In genomic region chr17:55944866-55945682, GRCm38 (mm10) we compare ENCODE assay signal across 8 mouse cellular contexts. TPM values are rescaled to one million over a fixed set of nuclear protein-coding genes. Genes with fewer than 3 reads are reported as not detected.
A peak's percentile ranks its signal among the peaks of the same experiment; 100 is the strongest.
DNase-seq lines count a peak whose midpoint lies in the region; ATAC-seq and TF ChIP-seq lines count a peak whose summit lies in the region.
"Not testable (repeated sequence)": the region's sequence is repeated elsewhere in the genome, so short reads cannot be mapped to it uniquely, and the experiment has no call there.

No protein-coding gene starts in this region.

- peak overlapping the region; percentile 85 for H3K27ac ChIP-seq in embryonic facial prominence, embryonic 14.5 days (replicated peaks; ENCODE audit: low read depth, low read length)
- peak overlapping the region; percentile 72 for H3K27ac ChIP-seq in limb, embryonic 14.5 days (replicated peaks; ENCODE audit: low read depth, low read length)
- H3K27ac ChIP-seq in midbrain, embryonic 16.5 days (ENCODE audit: low read length), result peak overlapping the region; percentile 86

- not testable (repeated sequence) for H3K36me3 ChIP-seq in embryonic facial prominence, embryonic 14.5 days (ENCODE audit: control insufficient read depth, insufficient read depth, low read length); limb, embryonic 14.5 days (ENCODE audit: control insufficient read depth, insufficient read depth, low read length); midbrain, embryonic 16.5 days (ENCODE audit: control insufficient read depth, insufficient read depth, low read length)

- TF ChIP-seq POLR2A in limb, embryonic 14.5 days (IDR thresholded peaks at IDR 0.05; ENCODE audit: borderline replicate concordance, extremely low read depth, insufficient read depth, insufficient read length), result not testable (repeated sequence)

- H3K4me3 ChIP-seq in embryonic facial prominence, embryonic 14.5 days (ENCODE audit: low read depth, low read length), result peak overlapping the region; percentile 48
- peak overlapping the region; percentile 44 for H3K4me3 ChIP-seq in limb, embryonic 14.5 days (replicated peaks; ENCODE audit: low read length)
- H3K4me3 ChIP-seq in midbrain, embryonic 16.5 days (ENCODE audit: low read depth, low read length), result peak overlapping the region; percentile 48

- peak; percentile 98 for ATAC-seq in embryonic facial prominence, embryonic 14.5 days (ENCODE audit: low read depth)
- peak; percentile 96 for ATAC-seq in limb, embryonic 14.5 days (ENCODE audit: low FRiP score, low read depth)
- peak; percentile 99 for ATAC-seq in midbrain, embryonic 16.5 days

- H3K4me1 ChIP-seq in embryonic facial prominence, embryonic 14.5 days (ENCODE audit: control insufficient read depth, insufficient read depth, low read length); limb, embryonic 14.5 days (ENCODE audit: control insufficient read depth, insufficient read depth, low read length); midbrain, embryonic 16.5 days (ENCODE audit: control insufficient read depth, insufficient read depth, low read length): not testable (repeated sequence)

- H3K4me2 ChIP-seq in embryonic facial prominence, embryonic 14.5 days (ENCODE audit: low read depth, low read length), result peak overlapping the region; percentile 78
- peak overlapping the region; percentile 86 for H3K4me2 ChIP-seq in limb, embryonic 14.5 days (replicated peaks; ENCODE audit: low read depth, low read length, severe bottlenecking)
- peak overlapping the region; percentile 82 for H3K4me2 ChIP-seq in midbrain, embryonic 16.5 days (ENCODE audit: low read length)

- under 1% methylated on average over 32 of the region's 56 CpGs for WGBS in embryonic facial prominence, embryonic 14.5 days
- under 1% methylated on average over 47 of the region's 56 CpGs for WGBS in limb, embryonic 14.5 days
- under 1% methylated on average over 50 of the region's 56 CpGs for WGBS in midbrain, embryonic 16.5 days

- H3K9ac ChIP-seq in embryonic facial prominence, embryonic 14.5 days (ENCODE audit: low read depth, low read length), result peak overlapping the region; percentile 70
- H3K9ac ChIP-seq in limb, embryonic 14.5 days (ENCODE audit: low read depth, low read length, severe bottlenecking), result peak overlapping the region; percentile 57
- H3K9ac ChIP-seq in midbrain, embryonic 16.5 days (ENCODE audit: low read depth, low read length), result peak overlapping the region; percentile 63

- DNase-seq in 3134 (ENCODE audit: extremely low read depth, insufficient read length, low spot score), result peak; percentile 91
- peak; percentile 90 for DNase-seq in adrenal gland, postnatal 25 days
- peak; percentile 87 for DNase-seq in embryonic facial prominence, embryonic 14.5 days (ENCODE audit: low spot score)
- DNase-seq in heart, adult 8-10 months (ENCODE audit: low spot score), result peak; percentile 97
- peak; percentile 97 for DNase-seq in kidney, adult 9 months
- peak; percentile 74 for DNase-seq in limb, embryonic 14.5 days (ENCODE audit: low spot score)
- peak; percentile 70 to 87 for DNase-seq in spleen, postnatal 10 days (ENCODE audit: low spot score in 2 of 2)

- H3K9me3 ChIP-seq in embryonic facial prominence, embryonic 14.5 days (ENCODE audit: control insufficient read depth, low read length); limb, embryonic 14.5 days (ENCODE audit: control insufficient read depth, low read length); midbrain, embryonic 16.5 days (replicated peaks; ENCODE audit: control insufficient read depth, low read length, poor library complexity, severe bottlenecking): not testable (repeated sequence)

- not testable (repeated sequence) for H3K27me3 ChIP-seq in embryonic facial prominence, embryonic 14.5 days (replicated peaks; ENCODE audit: control insufficient read depth, insufficient read depth, low read length); limb, embryonic 14.5 days (ENCODE audit: control insufficient read depth, insufficient read depth, low read length); midbrain, embryonic 16.5 days (ENCODE audit: control insufficient read depth, insufficient read depth, low read depth, low read length)

RNA-seq across cellular contexts. Expression of gene Zfp119b, which starts 4.2 kb away (rescaled TPM):
- 3.3 and 4.6 TPM in 2 replicates for total RNA-seq in adrenal gland, postnatal 25 days (2021)
- 6.0 and 7.3 TPM in 2 replicates for polyA plus RNA-seq in embryonic facial prominence, embryonic 14.5 days (2014; fragmentation: Nextera tagmentation; extraction: Ambion mirVana)
- total RNA-seq in heart, adult 8-10 months (2022), result 1 to 10 TPM; 2.4 to 3.9 (median 3.1) TPM
- polyA plus RNA-seq in limb, embryonic 14.5 days (2012; rRNA removed), result 1.9 and 3.5 TPM in 2 replicates
- polyA plus RNA-seq in limb, embryonic 14.5 days (2014; fragmentation: Nextera tagmentation; extraction: Ambion mirVana), result 7.1 and 8.3 TPM in 2 replicates
- polyA plus RNA-seq in midbrain, embryonic 16.5 days (2015; fragmentation: Nextera tagmentation; extraction: Ambion mirVana), result 10.1 and 11.2 TPM in 2 replicates

RNA-seq across cellular contexts. Expression of gene Ebi3, which starts 7.4 kb away (rescaled TPM):
- 0.27 and 0.81 TPM in 2 replicates for total RNA-seq in adrenal gland, postnatal 25 days (2021)
- 3.5 and 4.2 TPM in 2 replicates for polyA plus RNA-seq in embryonic facial prominence, embryonic 14.5 days (2014; fragmentation: Nextera tagmentation; extraction: Ambion mirVana)
- total RNA-seq in heart, adult 8-10 months (2022), result under 1 TPM; 0.23 to 0.97 (median 0.41) TPM
- polyA plus RNA-seq in limb, embryonic 14.5 days (2012; rRNA removed), result 2.3 and 2.8 TPM in 2 replicates
- 1.7 and 2.2 TPM in 2 replicates for polyA plus RNA-seq in limb, embryonic 14.5 days (2014; fragmentation: Nextera tagmentation; extraction: Ambion mirVana)
- 6.0 and 7.1 TPM in 2 replicates for polyA plus RNA-seq in midbrain, embryonic 16.5 days (2015; fragmentation: Nextera tagmentation; extraction: Ambion mirVana)

RNA-seq across cellular contexts. Expression of gene Yju2, which starts 13.8 kb away (rescaled TPM):
- total RNA-seq in adrenal gland, postnatal 25 days (2021), result 21.2 and 27.5 TPM in 2 replicates
- polyA plus RNA-seq in embryonic facial prominence, embryonic 14.5 days (2014; fragmentation: Nextera tagmentation; extraction: Ambion mirVana), result 16.8 and 20.2 TPM in 2 replicates
- 10 to 100 TPM in 1 of 4 experiments, 1 to 10 TPM in 3; 8.2 to 10.3 (median 9.0) TPM for total RNA-seq in heart, adult 8-10 months (2022)
- polyA plus RNA-seq in limb, embryonic 14.5 days (2012; rRNA removed), result 9.3 and 13.3 TPM in 2 replicates
- polyA plus RNA-seq in limb, embryonic 14.5 days (2014; fragmentation: Nextera tagmentation; extraction: Ambion mirVana), result 16.7 and 19.2 TPM in 2 replicates
- polyA plus RNA-seq in midbrain, embryonic 16.5 days (2015; fragmentation: Nextera tagmentation; extraction: Ambion mirVana), result 21.2 and 24.6 TPM in 2 replicates

RNA-seq across cellular contexts. Expression of gene Shd, which starts 25.2 kb away (rescaled TPM):
- 1.4 and 2.2 TPM in 2 replicates for total RNA-seq in adrenal gland, postnatal 25 days (2021)
- 11.0 and 18.9 TPM in 2 replicates for polyA plus RNA-seq in embryonic facial prominence, embryonic 14.5 days (2014; fragmentation: Nextera tagmentation; extraction: Ambion mirVana)
- total RNA-seq in heart, adult 8-10 months (2022), result 1 to 10 TPM in 3 of 4 experiments, under 1 TPM in 1; 0.66 to 2.0 (median 1.5) TPM
- polyA plus RNA-seq in limb, embryonic 14.5 days (2012; rRNA removed), result 58.0 and 77.5 TPM in 2 replicates
- polyA plus RNA-seq in limb, embryonic 14.5 days (2014; fragmentation: Nextera tagmentation; extraction: Ambion mirVana), result 25.8 and 33.7 TPM in 2 replicates
- 185 and 187 TPM in 2 replicates for polyA plus RNA-seq in midbrain, embryonic 16.5 days (2015; fragmentation: Nextera tagmentation; extraction: Ambion mirVana)

RNA-seq across cellular contexts. Expression of gene Fsd1, which starts 41.2 kb away (rescaled TPM):
- total RNA-seq in adrenal gland, postnatal 25 days (2021), result 1.5 and 2.2 TPM in 2 replicates
- 13.0 and 19.8 TPM in 2 replicates for polyA plus RNA-seq in embryonic facial prominence, embryonic 14.5 days (2014; fragmentation: Nextera tagmentation; extraction: Ambion mirVana)
- total RNA-seq in heart, adult 8-10 months (2022), result 1 to 10 TPM in 1 of 4 experiments, under 1 TPM in 1, not detected in 2; 0.52 to 1.6 TPM
- polyA plus RNA-seq in limb, embryonic 14.5 days (2012; rRNA removed), result 27.5 and 29.4 TPM in 2 replicates
- polyA plus RNA-seq in limb, embryonic 14.5 days (2014; fragmentation: Nextera tagmentation; extraction: Ambion mirVana), result 14.2 and 18.7 TPM in 2 replicates
- polyA plus RNA-seq in midbrain, embryonic 16.5 days (2015; fragmentation: Nextera tagmentation; extraction: Ambion mirVana), result 200 and 218 TPM in 2 replicates

Comparison
In these comparisons a context has a peak if more than half of its experiments do, and no peak if none do; other contexts are left out.
1. Peak in every context shown above with its lines: DNase-seq, ATAC-seq, H3K4me3 ChIP-seq and H3K27ac ChIP-seq.